Mouse (Mus musculus) myocyte (in vitro differentiated cells): ENCODE measurements around the gene Chpf2. TPM values are rescaled to one million over a fixed set of nuclear protein-coding genes. Genes with fewer than 3 reads are reported as not detected.

Experiments used
- H3K27me3 ChIP-seq: one replicate; pipeline ENCODE4 v1.6.1; 2011; ENCODE audit not compliant: control insufficient read depth, insufficient read depth, insufficient read length
- H3K36me3 ChIP-seq: one replicate; pipeline ENCODE4 v1.6.1; 2011; ENCODE audit not compliant: control insufficient read depth, insufficient read depth
- H3K4me2 ChIP-seq: one replicate; pipeline ENCODE4 v1.6.1; 2011; ENCODE audit warnings: low read depth, control low read depth
- H3K4me3 ChIP-seq: one replicate; pipeline ENCODE4 v1.5.1; 2011; ENCODE audit warnings: mild to moderate bottlenecking, control low read depth, moderate library complexity
- H3K79me2 ChIP-seq: one replicate; pipeline ENCODE4 v1.6.1; 2011; ENCODE audit not compliant: control insufficient read depth, insufficient read depth
- H3ac ChIP-seq: one replicate; pipeline ENCODE4 v1.6.1; 2011; ENCODE audit not compliant: control insufficient read depth, insufficient read length
- E2F4 ChIP-seq: IDR thresholded peaks from one replicate; pipeline ENCODE4 v1.6.1; 2011; ENCODE audit warnings: mild to moderate bottlenecking, control low read depth, moderate library complexity; ENCODE audit not compliant: insufficient read depth
- MYOD1 ChIP-seq, 3 experiments: IDR thresholded peaks; one replicate each; pipeline ENCODE4 v1.6.1; 2011; ENCODE audit warnings: control low read depth in 2 of 3, low read depth in 2 of 3, mild to moderate bottlenecking in 2 of 3, moderate library complexity in 1 of 3; ENCODE audit not compliant: insufficient read length in 2 of 3, control insufficient read depth in 1 of 3
- REST ChIP-seq: IDR thresholded peaks from one replicate; pipeline ENCODE4 v1.6.1; 2011; ENCODE audit warnings: mild to moderate bottlenecking, control low read depth, moderate library complexity; ENCODE audit not compliant: insufficient read depth, insufficient read length
- polyA plus RNA-seq: library from polyadenylated mRNA; unstranded; fragments of >200 nt; fragmentation: generic; extraction: Trizol; gene quantifications from one replicate; pipeline ENCODE4 v1.2.1, GENCODE M21; 2012; ENCODE audit warnings: missing spikeins

The Chpf2 gene
- polyA plus RNA-seq, 1 experiment: 39.5 TPM

DNA sequence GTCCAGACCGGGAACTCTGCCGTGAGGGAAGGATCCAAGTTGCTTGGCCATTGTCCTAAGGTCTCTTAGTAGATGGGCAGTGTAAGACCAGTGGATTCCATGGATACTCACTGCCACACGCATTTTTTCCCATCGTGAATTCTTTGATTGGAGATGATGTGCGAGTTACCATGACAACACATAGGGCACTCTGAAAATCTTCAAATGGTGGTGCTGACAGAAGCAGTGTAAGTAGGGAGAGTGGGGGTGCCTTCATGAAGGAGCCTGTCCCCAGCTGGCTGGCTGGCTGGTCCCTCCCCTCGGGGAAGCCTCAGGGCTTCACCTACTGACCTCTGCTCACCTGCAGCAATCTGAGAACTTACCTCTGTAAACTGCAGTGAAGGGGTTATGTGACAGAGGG, 52.5 kb downstream of the Chpf2 start:
- TF ChIP-seq REST (no peak), MYOD1 (IDR thresholded peaks at IDR 0.05; ENCODE audit: control insufficient read depth in 1 of 3, insufficient read length in 2 of 3, low read depth in 2 of 3) (no peak), E2F4 (no peak)
- H3K36me3 ChIP-seq: no peaks in the 10 kb centered on the region
- H3K4me3 ChIP-seq: no peak overlapping the region
- H3K27me3 ChIP-seq: no peaks in the 10 kb centered on the region
- no peak overlapping the region for H3ac ChIP-seq
- no peaks in the 10 kb centered on the region for H3K79me2 ChIP-seq
- H3K4me2 ChIP-seq: no peak overlapping the region

Other genes starting within 250 kb of the Chpf2 start
- 10.3 TPM for gene Kcnh2, start 235.1 kb upstream of the Chpf2 start, polyA plus RNA-seq
- 0.92 TPM for gene Nos3, start 221.9 kb upstream of the Chpf2 start, polyA plus RNA-seq
- gene Atg9b, start 194.6 kb upstream of the Chpf2 start, polyA plus RNA-seq: 4.0 TPM
- 37.7 TPM for gene Abcb8, start 193.1 kb upstream of the Chpf2 start, polyA plus RNA-seq
- 0.24 TPM for gene Asic3, start 173.3 kb upstream of the Chpf2 start, polyA plus RNA-seq
- 30.0 TPM for gene Cdk5, start 163.2 kb upstream of the Chpf2 start, polyA plus RNA-seq
- 96.4 TPM for gene Slc4a2, start 162.9 kb upstream of the Chpf2 start, polyA plus RNA-seq
- 124 TPM for gene Fastk, start 141.5 kb upstream of the Chpf2 start, polyA plus RNA-seq
- 14.2 TPM for gene Tmub1, start 138.9 kb upstream of the Chpf2 start, polyA plus RNA-seq
- gene Agap3, start 134.6 kb upstream of the Chpf2 start, polyA plus RNA-seq: 119 TPM
- 2.5 TPM for gene Gbx1, start 59.5 kb upstream of the Chpf2 start, polyA plus RNA-seq
- gene Asb10, start 45.8 kb upstream of the Chpf2 start, polyA plus RNA-seq: 0.77 TPM
- gene 4931409K22Rik, start 29.9 kb upstream of the Chpf2 start, polyA plus RNA-seq: not detected
- gene Abcf2, start 9.3 kb upstream of the Chpf2 start, polyA plus RNA-seq: 137 TPM
- gene Smarcd3, start 37.7 kb downstream of the Chpf2 start, polyA plus RNA-seq: 128 TPM
- 28.5 TPM for gene Nub1, start 98.8 kb downstream of the Chpf2 start, polyA plus RNA-seq
- not detected for gene Wdr86, start 144.0 kb downstream of the Chpf2 start, polyA plus RNA-seq
- not detected for gene Crygn, start 171.3 kb downstream of the Chpf2 start, polyA plus RNA-seq